Mouse (Mus musculus) lung, adult 2 months (tissue): ENCODE results near the gene Map2k7. TPM values are rescaled to one million over a fixed set of nuclear protein-coding genes. Genes with fewer than 3 reads are reported as not detected.

Experiments
- DNase-seq: peaks from one replicate; pipeline ENCODE4 v3.0.0; 2022
- H3K4me1 ChIP-seq: fragments of 200-500 bp; 2 replicates; pipeline ENCODE4 v1.6.1; 2011; ENCODE audit warnings: low read length; ENCODE audit not compliant: control insufficient read depth, insufficient read depth
- H3K4me3 ChIP-seq: fragments of 200-500 bp; replicated peaks from 2 replicates; pipeline ENCODE3; 2011; ENCODE audit warnings: low read depth, mild to moderate bottlenecking, control low read depth, low read length; ENCODE audit errors: extremely low read depth
- CTCF ChIP-seq: fragments of 200-500 bp; IDR thresholded peaks from 2 replicates; pipeline ENCODE4 v1.5.1; 2011; ENCODE audit warnings: mild to moderate bottlenecking, low read length, control low read depth; ENCODE audit not compliant: insufficient read depth
- POLR2A ChIP-seq: fragments of 200-500 bp; IDR thresholded peaks from 2 replicates; pipeline ENCODE4 v1.6.1; 2011; ENCODE audit warnings: low read depth, mild to moderate bottlenecking, control low read depth, low read length, borderline replicate concordance; ENCODE audit errors: extremely low read depth
- WGBS: fragments of 180-500 bp; shearing (Covaris S2); methylation state at CpG from one replicate; pipeline ENCODE4 v1.1.7; 2018; 5-methylcytosine and 5-hydroxymethylcytosine counted together
- polyA plus RNA-seq: library from polyadenylated mRNA; depleted of rRNA; stranded (reverse); fragments of >200 nt; gene quantifications from 2 replicates; pipeline ENCODE4 v1.2.3, GENCODE M21; 2012; rRNA removed

The Map2k7 gene
- polyA plus RNA-seq: 30.8 and 49.9 TPM in 2 replicates

DNA sequence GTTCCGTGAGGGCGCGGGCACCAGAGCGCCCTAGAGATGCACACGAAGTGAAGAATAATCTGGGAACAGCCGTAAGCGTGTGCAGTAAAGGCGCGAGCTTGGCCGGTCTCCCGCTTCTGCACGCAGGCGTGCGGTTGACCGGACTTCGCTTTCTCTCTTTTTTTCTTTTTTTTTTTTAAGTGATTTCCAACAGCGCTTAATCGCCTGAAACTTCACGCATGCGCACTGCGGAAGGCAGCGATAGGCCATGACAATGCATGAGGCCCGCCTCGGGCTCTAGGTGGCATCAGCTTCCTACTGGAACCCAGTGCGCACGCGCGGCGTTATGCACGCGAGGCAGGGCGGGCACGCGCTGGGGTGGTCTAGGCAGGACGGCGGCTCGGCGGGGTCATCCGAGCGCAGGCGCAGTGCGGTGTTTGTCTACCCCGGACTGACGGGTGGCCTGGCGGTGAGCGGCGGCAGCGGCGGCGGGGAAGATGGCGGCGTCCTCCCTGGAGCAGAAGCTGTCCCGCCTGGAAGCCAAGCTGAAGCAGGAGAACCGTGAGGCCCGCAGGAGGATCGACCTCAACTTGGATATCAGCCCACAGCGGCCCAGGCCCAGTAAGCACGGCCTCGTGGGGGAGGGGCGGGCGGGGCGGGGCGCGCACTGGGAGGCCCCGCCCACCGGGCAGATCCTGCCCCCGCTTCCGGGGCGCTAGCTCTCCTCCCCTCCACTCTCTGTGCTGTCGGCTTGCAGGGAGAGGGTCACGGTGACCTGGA lies at the start of gene Map2k7, which contains the start of gene Gm49320:
TSS of gene Map2k7 (plus strand) at position 307 of the 759 bp plus-strand sequence.
TSS of gene Gm49320 (plus strand) at position 432 of the 759 bp plus-strand sequence.
- H3K4me3 ChIP-seq: peak within 1 kb of the TSS; percentile 95
- peak; percentile 67; the same call in 1 of the 2 replicates for TF ChIP-seq POLR2A
- peak; percentile 36 for TF ChIP-seq CTCF
- peaks cover 5% of the 10 kb centered on the region; the same call in 1 of the 2 replicates for H3K4me1 ChIP-seq
- under 1% methylated on average over 71 of the region's 71 CpGs for WGBS
- peak; percentile 99 for DNase-seq

DNA sequence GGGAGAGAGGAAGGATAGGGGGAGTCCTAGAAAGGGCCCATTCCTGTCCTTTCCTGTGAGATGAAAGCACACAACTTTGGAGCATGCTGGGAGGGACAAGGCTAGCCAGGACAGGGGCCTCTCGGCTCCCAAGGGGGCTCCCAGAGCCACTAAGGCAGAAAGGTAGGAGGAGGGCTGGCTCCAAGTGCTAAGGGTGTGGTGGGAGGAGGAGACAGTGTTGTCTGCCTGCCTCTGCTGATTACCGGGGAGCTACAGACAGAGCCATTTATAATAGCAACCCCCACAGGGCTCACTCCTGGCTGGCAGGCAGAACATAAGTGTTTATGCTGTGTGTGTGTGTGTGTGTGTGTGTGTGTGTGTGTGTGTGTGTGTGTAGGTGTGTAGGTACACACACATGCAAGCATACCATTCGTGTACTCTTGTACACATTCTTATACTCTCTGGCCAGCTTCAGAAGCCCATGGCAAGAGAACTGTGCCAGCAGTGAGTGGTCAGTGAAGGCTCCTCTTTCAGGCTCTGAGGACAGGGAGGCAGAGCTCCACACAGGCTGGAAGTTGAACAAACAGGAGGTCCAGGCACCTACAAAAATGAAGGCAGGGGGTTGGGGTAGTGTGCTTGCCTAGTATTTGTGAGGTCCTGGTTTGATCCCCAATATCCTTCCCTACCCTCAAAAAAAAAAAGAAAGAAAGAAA lies 49.4 kb upstream of the Map2k7 start:
- peaks cover 5% of the 10 kb centered on the region; the same call in 1 of the 2 replicates for H3K4me1 ChIP-seq
- WGBS: 42% methylated on average over 3 of the region's 3 CpGs
- no peak overlapping the region for H3K4me3 ChIP-seq
- no peak for TF ChIP-seq POLR2A
- no peak for TF ChIP-seq CTCF
- DNase-seq: no peak

- TF ChIP-seq POLR2A (no peak), CTCF (no peak)
- peaks cover 5% of the 10 kb centered on the region; the same call in 1 of the 2 replicates for H3K4me1 ChIP-seq
- DNase-seq: no peak
- H3K4me3 ChIP-seq: no peak overlapping the region
- WGBS: 74% methylated on average over 5 of the region's 5 CpGs
Measured at GRCm38 (mm10) chr8:4192305-4192704, 46.2 kb upstream of the Map2k7 start.

DNA sequence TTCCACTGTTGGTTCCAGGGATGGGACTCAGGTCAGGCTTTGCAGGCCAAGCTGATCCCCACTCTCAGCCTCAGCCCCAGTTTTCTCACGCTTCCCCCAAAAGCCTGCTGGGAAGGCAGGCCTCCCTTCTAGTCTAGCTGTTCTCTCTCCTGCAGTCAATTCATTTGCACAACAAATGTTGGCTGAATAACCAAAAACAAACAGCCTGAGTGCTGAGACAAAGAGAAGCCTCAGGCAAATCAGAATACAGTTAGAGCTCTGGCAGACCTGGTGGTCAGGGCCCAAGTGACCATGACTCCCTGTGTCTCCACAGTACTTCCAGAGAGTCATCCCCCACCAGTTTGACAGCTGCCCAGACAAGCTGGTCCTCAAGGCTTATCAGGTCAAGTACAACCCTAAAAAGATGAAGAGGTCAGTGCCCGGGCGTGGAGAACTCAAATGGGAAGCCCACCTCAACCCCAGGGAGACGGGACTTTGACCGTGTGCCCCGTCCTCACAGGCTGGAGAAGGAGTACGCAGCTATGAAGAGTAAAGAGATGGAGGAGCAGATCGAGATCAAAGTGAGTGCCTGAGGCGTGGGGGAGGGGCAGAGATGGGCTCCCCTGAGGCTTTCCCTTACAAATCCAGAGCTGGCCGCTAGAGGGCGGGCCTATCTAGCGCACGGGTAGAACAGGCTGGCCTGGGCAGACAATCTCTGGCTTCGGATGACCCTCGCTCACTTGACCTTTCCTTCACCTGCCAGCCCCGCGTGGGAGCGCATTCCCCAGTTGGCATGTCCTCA lies 45.5 kb upstream of the Map2k7 start:
- peak; percentile 87 for DNase-seq
- WGBS: 13% methylated on average over 18 of the region's 18 CpGs
- peaks cover 5% of the 10 kb centered on the region; the same call in 1 of the 2 replicates for H3K4me1 ChIP-seq
- H3K4me3 ChIP-seq: no peak overlapping the region
- TF ChIP-seq CTCF (peak; percentile 79), POLR2A (no peak)

DNA sequence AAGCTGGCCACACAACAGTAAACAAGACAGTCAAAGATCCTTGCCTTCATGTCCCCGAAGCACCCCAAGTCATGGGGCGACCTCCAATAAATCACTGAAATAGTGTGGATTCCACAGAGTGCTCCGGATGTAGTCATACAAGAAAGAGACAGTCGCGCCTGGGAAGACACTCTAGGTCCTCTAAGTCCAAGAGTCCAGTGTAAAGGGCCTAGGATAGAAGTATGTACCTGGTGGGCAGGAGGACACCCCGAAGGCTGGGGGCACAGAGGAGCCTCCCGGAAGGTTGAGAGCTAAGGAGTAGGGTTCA lies 45.0 kb upstream of the Map2k7 start:
- no peak for DNase-seq
- H3K4me1 ChIP-seq: peaks cover 5% of the 10 kb centered on the region; the same call in 1 of the 2 replicates
- WGBS: 54% methylated on average over 7 of the region's 7 CpGs
- no peak for TF ChIP-seq CTCF
- no peak for TF ChIP-seq POLR2A
- no peak overlapping the region for H3K4me3 ChIP-seq

GRCm38 (mm10) chr8:4201321-4201720 lies 37.2 kb upstream of the Map2k7 start:
- Histone ChIP-seq H3K4me3 (no peak overlapping the region), H3K4me1 (no peaks in the 10 kb centered on the region)
- no peak for DNase-seq
- TF ChIP-seq CTCF (no peak), POLR2A (no peak)
- WGBS: 70% methylated on average over 2 of the region's 2 CpGs

GRCm38 (mm10) chr8:4205246-4206123 lies 33.1 kb upstream of the Map2k7 start:
- Histone ChIP-seq H3K4me1 (no peaks in the 10 kb centered on the region), H3K4me3 (no peak overlapping the region)
- 61% methylated on average over 38 of the region's 38 CpGs for WGBS
- TF ChIP-seq CTCF (no peak), POLR2A (no peak)
- no peak for DNase-seq

DNA sequence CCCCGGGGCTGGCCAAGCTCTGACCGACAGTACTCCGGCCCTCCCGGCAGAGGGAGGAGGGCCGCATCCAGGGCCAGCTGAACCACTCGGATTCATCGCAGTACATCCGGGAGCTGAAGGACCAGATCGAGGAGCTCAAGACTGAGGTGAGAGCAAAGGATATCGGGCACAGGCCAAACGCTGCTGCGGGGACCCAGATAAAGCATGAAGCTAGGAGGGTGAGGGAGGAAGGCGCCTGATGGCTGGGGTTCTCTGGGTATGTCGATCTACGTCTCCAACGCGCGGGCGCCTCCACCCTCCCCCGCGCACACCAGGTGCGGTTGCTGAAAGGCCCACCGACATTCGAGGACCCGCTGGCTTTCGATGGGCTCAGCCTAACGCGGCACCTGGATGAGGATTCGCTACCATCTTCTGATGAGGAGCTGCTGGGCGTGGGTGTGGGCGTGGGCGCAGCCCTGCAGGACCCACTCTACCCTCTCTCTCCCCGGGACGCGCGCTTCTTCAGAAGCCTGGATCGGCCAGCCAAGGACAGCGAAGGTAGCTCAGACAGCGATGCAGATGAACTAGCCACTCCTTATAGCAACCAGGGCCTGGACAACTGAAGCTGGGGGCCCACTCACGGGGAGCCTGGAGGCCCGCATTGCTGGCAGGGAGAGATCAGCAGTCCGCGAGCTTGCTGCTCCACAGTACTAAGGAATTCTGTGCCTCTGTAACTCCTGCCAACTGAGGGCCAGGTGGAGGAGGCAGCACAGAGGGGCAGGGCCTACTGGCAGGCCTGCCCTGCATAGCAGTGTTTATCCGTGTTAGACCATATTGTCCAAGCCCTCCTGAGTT lies 32.1 kb upstream of the Map2k7 start:
- WGBS: 49% methylated on average over 44 of the region's 44 CpGs
- no peak for DNase-seq
- Histone ChIP-seq H3K4me3 (no peak overlapping the region), H3K4me1 (no peaks in the 10 kb centered on the region)
- TF ChIP-seq CTCF (no peak), POLR2A (no peak)
